Mouse (Mus musculus) cortical plate, adult 2 months (tissue): ENCODE results near the gene Ttc9c.

ENCODE experiments used
- CTCF ChIP-seq: fragments of 200-500 bp; IDR thresholded peaks from 2 replicates; pipeline ENCODE4 v1.5.1; 2011; ENCODE audit warnings: mild to moderate bottlenecking, control low read depth, low read length; ENCODE audit not compliant: insufficient read depth; ENCODE audit errors: extremely low read depth
- POLR2A ChIP-seq: fragments of 200-500 bp; IDR thresholded peaks from 2 replicates; pipeline ENCODE4 v1.6.1; 2011; ENCODE audit warnings: mild to moderate bottlenecking, low read length, control low read depth; ENCODE audit not compliant: insufficient read depth; ENCODE audit errors: extremely low read depth

DNA sequence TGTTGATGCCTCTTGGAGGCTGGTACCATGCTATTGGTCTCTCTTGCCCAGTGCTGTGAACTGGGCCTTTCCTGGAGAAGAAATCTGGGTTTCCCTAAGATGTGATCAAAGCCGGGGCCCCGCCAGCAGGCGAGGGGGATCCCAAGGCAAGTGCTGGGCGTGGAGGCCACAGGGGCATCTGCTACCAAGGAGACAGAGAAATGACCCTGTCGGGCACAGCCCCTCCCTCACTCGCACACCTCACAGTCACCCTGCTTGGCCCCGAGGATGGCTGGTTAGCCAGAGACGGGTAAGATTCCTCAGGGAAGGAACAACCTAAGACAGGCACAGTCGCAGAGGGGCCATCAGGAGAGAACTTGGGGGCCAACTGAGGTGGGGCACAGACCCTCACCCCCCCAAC, 53.6 kb downstream of the Ttc9c start:
- TF ChIP-seq CTCF = no peak
- no peak for TF ChIP-seq POLR2A
